Mouse (Mus musculus) right cerebral cortex, adult 2 months (tissue): Measurements from ENCODE around the gene Kcnip3.

Experiments
- DNase-seq, 2 experiments: peaks; one replicate each; pipeline ENCODE4 v3.0.0; 2021 to 2022; ENCODE audit warnings: low spot score in 2 of 2

The Kcnip3 gene

GRCm38 (mm10) chr2:127518273-127518672, 3.6 kb downstream of the Kcnip3 start:
- peak; percentile 70 to 72 for DNase-seq

DNA sequence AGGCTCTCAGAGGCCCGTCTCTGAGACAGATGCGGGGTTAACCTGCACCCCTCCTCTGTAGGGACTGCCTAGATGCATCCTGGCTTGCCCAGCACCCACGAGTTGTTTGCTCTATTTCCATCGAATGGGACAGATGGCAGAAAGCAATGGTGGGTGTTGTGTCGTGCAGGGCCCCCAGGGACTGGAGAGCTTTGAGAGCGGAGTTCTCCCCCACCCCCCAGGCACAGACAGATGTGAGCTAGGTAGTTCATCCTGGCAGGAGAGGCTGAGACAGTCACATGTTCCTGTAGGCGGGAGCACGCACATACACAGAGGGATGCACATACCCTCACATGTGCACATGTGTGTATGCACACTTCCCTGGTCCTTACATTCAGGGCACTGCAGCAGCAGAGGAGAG, 4.8 kb downstream of the Kcnip3 start:
- DNase-seq = peak; percentile 80 to 83

GRCm38 (mm10) chr2:127514380-127515124, 7.3 kb downstream of the Kcnip3 start:
- no peak for DNase-seq

- DNase-seq = no peak
These were observed 8.7 kb downstream of the Kcnip3 start for GRCm38 (mm10) chr2:127513244-127513643.

GRCm38 (mm10) chr2:127511426-127511825, 10.5 kb downstream of the Kcnip3 start:
- DNase-seq = no peak

- peak in 1 of 2 experiments; percentile 69 for DNase-seq
These were observed 13.8 kb downstream of the Kcnip3 start for GRCm38 (mm10) chr2:127507967-127508660.

DNA sequence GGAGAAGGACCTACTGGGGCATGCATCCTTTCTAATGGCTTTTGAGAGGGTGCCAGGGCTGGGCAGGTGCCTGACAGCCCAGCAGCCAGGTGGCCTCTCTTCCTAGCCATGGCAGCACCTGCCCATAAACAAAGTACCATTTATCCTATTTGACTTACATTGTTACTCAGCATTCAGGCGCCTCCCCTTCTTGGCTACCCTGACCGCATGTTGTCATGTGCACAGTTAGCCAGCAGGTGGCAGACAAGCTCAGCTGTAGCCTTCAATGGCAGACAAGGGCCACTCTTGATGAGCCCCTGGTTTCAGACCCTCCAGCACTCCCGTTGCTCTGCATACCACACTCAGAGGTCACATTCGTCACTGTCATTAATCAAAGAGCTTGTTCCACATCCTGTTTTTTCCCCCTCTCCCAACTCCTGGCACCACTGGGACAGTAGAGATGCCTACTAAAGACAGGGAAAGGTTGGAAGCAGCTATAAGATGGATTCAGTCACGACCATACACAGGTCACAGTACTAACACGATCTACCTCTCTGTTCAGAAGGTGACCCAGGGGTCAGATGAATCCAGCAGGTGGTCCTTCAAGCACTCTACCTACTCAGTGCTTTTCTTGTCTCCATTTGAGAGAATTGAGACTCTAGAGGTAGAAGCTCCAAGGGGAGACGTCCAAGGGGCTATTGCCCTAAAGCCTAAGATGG, 14.7 kb downstream of the Kcnip3 start:
- DNase-seq = peak; percentile 88 to 93

GRCm38 (mm10) chr2:127506131-127506632, 15.7 kb downstream of the Kcnip3 start:
- DNase-seq = no peak

- DNase-seq = no peak
These were observed 16.7 kb downstream of the Kcnip3 start for GRCm38 (mm10) chr2:127505196-127505595.

DNA sequence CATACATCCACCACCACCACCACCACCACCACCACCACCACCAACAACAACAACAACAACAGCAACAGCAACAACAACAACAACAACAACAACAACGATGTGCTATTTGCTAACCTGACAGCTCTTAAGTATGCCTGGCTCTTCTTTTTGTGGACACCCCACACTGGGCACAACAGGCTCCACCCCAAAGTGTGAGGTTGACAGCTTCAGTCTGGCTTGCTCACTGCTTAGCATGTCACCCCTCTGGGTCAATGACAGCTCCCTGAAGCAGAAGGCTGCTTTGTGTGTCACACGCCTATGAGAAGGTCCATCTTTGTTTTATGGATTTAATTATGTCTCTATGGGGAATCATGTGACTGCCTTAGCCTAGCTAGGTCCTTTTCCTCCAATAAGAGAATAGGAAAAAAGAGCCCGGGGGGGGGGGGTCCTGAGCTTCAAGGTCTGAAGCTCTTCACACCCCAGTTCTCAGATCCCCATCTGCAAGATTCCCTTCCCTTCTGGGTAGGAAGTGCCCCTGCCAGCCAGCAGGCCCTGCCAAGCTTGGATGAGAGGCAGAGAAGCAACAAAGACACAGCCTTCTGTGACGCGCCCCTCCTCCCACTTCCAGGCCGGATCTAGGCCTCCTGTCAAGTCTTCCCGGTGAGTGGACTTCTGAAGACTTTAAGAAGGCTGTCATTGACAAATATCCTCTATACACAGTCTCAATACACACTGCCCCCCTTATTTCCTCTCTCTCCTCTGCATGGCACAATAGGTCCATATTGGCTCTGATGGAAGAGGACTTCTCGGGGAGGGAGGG, 17.9 kb downstream of the Kcnip3 start:
- peak in 1 of 2 experiments; percentile 51 for DNase-seq

DNA sequence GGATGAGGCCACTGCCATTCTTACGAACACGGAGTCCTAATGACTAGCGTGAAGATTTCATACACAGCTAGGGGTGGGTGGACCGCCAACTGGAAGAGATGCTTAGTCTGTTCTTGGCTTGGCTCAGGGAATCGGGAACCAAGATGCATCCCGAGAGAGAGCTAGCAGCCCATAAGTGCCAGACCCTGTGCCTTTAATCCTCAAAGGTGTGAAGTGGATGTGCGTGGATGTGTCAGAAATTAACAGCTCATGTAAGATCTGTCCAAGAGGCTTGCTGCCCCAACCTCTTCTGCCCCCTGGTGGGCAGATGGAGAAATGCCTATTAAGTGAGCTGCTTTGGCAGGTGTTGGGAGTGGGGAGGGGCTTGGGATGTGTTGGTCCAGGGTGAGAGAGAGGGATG, 20.8 kb downstream of the Kcnip3 start:
- DNase-seq = peak; percentile 51 to 72

DNA sequence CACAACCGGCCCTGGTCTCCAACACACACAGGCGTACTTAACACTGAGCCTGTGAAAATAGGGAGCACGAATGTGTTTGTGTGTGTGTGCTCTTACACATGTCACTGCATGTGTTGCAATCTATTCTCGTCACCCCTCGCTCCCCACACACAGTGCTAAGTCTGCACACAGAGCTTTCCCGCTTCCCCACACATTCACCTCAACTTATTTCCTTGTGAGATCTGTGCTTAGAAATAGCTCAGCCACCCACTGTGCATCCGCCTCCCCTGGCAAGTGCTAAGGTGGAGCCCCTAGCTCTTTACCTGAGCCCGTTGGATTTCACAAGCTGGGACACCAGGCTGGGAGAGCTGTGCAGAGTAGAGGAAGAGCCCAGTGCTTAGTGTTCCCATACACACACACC, 23.1 kb downstream of the Kcnip3 start:
- DNase-seq = peak; percentile 59 to 62

DNA sequence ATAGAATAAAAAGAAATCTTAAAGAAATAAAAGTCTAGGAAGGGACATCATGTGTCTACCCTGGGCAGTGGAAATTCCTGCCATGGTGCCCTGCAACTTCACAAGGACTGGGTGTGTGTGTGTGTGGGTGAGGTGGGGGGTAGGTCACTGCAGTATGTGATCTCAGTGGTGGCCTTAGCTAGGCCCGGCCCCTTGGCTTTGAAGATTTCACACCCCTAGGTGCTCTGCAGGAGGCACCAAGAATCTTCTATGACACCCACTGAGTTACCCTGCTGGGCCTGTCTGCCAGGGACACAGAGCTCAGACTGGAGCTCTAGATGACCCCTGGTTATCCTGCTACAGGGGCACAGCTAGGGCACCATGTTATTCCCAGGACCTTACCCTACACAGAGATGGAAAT, 25.6 kb downstream of the Kcnip3 start:
- DNase-seq = no peak

- no peak for DNase-seq
These were observed 37.3 kb downstream of the Kcnip3 start for GRCm38 (mm10) chr2:127484476-127485170.

DNA sequence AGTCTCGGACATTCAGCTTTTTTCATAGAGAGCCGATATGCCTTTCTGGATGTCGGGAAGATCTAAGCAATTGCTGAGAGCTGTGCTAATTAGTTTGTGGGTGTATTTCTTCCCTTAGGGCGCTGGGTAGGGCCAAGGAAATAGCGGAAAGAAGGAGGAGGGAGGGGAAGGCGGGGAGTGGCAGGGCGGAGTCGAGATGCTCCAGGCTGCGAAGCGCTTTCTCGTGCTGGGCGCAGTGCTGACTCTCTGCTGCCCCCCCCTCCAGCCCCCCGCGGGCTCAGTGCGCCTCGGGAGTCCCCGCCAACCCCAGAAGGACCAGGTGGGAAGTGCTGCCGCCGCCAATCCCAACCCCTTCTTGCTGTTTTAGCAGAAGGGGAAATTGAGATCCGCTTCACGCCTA, 38.9 kb downstream of the Kcnip3 start:
- peak in 1 of 2 experiments; percentile 33 for DNase-seq

- DNase-seq = peak; percentile 38 to 46
These were observed 39.4 kb downstream of the Kcnip3 start for GRCm38 (mm10) chr2:127482533-127482911.

DNA sequence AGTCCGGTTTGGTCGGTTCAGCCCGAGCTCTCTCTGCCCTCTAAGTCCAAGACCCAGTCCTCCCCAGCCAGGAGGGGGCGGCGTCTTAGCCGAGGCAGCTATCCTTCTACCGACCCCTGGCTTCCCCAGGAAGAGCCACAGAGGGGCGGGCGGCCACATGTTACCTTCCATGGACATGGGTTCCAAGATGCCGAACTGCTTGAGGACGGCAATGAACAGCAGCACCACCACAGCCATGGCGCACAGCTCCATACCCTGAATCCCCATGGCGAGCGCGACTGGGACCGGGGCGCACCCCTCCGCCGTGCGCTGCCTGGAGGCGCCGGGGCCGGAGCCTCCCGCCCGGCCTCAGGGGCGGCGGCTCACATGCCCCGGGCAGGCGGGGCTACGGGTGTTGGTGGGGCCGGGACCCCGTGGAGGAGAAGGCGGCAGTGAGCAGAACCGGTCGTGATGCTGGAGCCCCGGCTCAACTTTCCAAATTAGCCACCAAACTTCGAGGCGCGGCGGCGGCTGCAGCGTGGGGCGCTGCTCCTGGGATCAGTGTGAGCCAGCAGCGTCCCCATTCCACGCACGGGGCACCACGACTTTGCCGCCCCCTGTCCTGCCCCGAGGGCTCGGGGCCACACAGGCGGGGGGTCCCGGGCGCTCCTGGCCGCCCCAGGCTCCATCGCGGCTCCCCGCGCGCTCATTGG, 39.9 kb downstream of the Kcnip3 start:
- DNase-seq = no peak

- DNase-seq = no peak
These were observed 42.1 kb downstream of the Kcnip3 start for GRCm38 (mm10) chr2:127479763-127480162.

DNA sequence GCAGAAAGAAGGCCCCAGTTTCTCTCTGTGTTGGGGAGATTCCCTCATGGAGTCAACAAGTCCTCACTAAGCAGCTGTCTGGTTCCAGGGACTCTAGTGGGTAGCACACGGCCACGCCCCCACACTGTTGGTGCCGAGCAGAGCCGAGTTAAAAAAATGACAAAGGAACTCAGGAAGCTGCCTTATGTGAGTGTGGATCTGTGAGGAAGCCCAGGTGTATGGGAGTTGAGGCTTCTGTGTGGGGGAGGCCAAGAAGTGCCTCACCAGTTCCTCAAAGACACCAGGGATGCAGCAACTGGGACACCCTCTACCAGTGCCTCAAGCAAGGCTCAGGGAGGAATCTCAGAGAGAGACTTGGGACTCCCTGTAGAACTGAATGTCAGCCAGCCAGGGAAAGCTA, 42.7 kb downstream of the Kcnip3 start:
- peak; percentile 47 to 48 for DNase-seq

GRCm38 (mm10) chr2:127472279-127472678, 49.6 kb downstream of the Kcnip3 start:
- DNase-seq = no peak
